Mouse (Mus musculus) bone marrow macrophage, adult 2 months (primary cell): ENCODE measurements around the gene Vars2.

Source experiments
- CTCF ChIP-seq: IDR thresholded peaks from 2 replicates; pipeline ENCODE4 v1.5.1; 2012; ENCODE audit warnings: low read depth, mild to moderate bottlenecking, low read length, moderate library complexity
- POLR2A ChIP-seq: IDR thresholded peaks from 2 replicates; pipeline ENCODE4 v1.6.1; 2012; ENCODE audit warnings: mild to moderate bottlenecking, low read depth, low read length, borderline replicate concordance

GRCm38 (mm10) chr17:35635699-35636111, 31.7 kb downstream of the Vars2 start:
- TF ChIP-seq CTCF: peak; percentile 96
- TF ChIP-seq POLR2A: no peak
